Mouse (Mus musculus): Measurements from ENCODE around the gene Nlrp6. TPM values are rescaled to one million over a fixed set of nuclear protein-coding genes. Genes with fewer than 3 reads are reported as not detected.

Nlrp6 gene
- polyA plus RNA-seq, 1 experiment from 2014 or later = 1.3 TPM

DNA sequence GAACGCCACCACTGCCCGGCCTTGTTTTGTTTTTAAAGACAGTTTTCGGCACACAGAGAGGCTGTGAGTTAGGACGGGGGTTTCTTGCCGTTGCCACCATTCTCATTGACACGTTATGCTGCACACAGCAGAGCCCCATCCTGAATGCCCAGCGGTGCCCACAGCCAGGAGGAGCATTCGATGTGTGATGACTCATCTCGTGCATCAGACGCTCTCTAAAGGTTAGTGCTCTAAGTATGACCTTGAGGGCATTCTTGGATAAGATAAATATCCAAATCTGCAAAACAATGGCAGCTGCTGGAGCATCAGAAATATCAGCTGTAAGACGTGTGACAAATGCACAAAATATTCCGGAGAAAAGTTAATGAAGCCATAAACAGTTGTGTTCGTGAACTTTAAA is 13.6 kb upstream of the Nlrp6 start:
- Histone ChIP-seq H3K36me3 (ENCODE audit: control insufficient read depth, insufficient read depth, low read length) (no peaks in the 10 kb centered on the region), H3K27me3 (replicated peaks; ENCODE audit: control insufficient read depth, insufficient read depth, low read length) (no peaks in the 10 kb centered on the region), H3K4me1 (replicated peaks; ENCODE audit: control insufficient read depth, insufficient read depth, low read length) (peaks cover 6% of the 10 kb centered on the region), H3K27ac (ENCODE audit: low read depth, low read length) (no peak overlapping the region; the same call in 1 of the 2 replicates), H3K4me3 (ENCODE audit: low read depth, low read length) (no peak overlapping the region), H3K9me3 (ENCODE audit: control insufficient read depth, low read length) (no peaks in the 10 kb centered on the region), H3K9ac (ENCODE audit: low read depth, low read length) (no peak overlapping the region), H3K4me2 (no peak overlapping the region)
- ATAC-seq (replicated peaks; ENCODE audit: low FRiP score) (no peak), DNase-seq (ENCODE audit: low spot score) (no peak)
- 76% methylated on average over 13 of the region's 13 CpGs for WGBS

- peak overlapping the region; percentile 14 for H3K27ac ChIP-seq (ENCODE audit: low read depth, low read length)
- H3K4me2 ChIP-seq = no peak overlapping the region
- no peaks in the 10 kb centered on the region for H3K36me3 ChIP-seq (ENCODE audit: control insufficient read depth, insufficient read depth, low read length)
- DNase-seq (ENCODE audit: low spot score) (no peak), ATAC-seq (replicated peaks; ENCODE audit: low FRiP score) (no peak)
- H3K9ac ChIP-seq (ENCODE audit: low read depth, low read length) = no peak overlapping the region
- H3K27me3 ChIP-seq (replicated peaks; ENCODE audit: control insufficient read depth, insufficient read depth, low read length) = no peaks in the 10 kb centered on the region
- H3K9me3 ChIP-seq (ENCODE audit: control insufficient read depth, low read length) = no peaks in the 10 kb centered on the region
- WGBS = 71% methylated on average over 7 of the region's 7 CpGs
- H3K4me1 ChIP-seq (replicated peaks; ENCODE audit: control insufficient read depth, insufficient read depth, low read length) = peaks cover 6% of the 10 kb centered on the region
- no peak overlapping the region for H3K4me3 ChIP-seq (ENCODE audit: low read depth, low read length)
Measured at GRCm38 (mm10) chr7:140907697-140908096, 13.0 kb upstream of the Nlrp6 start.

GRCm38 (mm10) chr7:140908181-140908580 is 12.5 kb upstream of the Nlrp6 start:
- peak overlapping the region; percentile 14; the same call in 1 of the 2 replicates for H3K27ac ChIP-seq (ENCODE audit: low read depth, low read length)
- H3K27me3 ChIP-seq (replicated peaks; ENCODE audit: control insufficient read depth, insufficient read depth, low read length) = no peaks in the 10 kb centered on the region
- no peaks in the 10 kb centered on the region for H3K9me3 ChIP-seq (ENCODE audit: control insufficient read depth, low read length)
- DNase-seq (ENCODE audit: low spot score) (no peak), ATAC-seq (replicated peaks; ENCODE audit: low FRiP score) (no peak)
- no peaks in the 10 kb centered on the region for H3K36me3 ChIP-seq (ENCODE audit: control insufficient read depth, insufficient read depth, low read length)
- no peak overlapping the region for H3K4me3 ChIP-seq (ENCODE audit: low read depth, low read length)
- no peak overlapping the region for H3K9ac ChIP-seq (ENCODE audit: low read depth, low read length)
- peaks cover 6% of the 10 kb centered on the region for H3K4me1 ChIP-seq (replicated peaks; ENCODE audit: control insufficient read depth, insufficient read depth, low read length)
- peak overlapping the region; percentile 76 for H3K4me2 ChIP-seq
- WGBS = 40% methylated on average over 7 of the region's 7 CpGs

DNA sequence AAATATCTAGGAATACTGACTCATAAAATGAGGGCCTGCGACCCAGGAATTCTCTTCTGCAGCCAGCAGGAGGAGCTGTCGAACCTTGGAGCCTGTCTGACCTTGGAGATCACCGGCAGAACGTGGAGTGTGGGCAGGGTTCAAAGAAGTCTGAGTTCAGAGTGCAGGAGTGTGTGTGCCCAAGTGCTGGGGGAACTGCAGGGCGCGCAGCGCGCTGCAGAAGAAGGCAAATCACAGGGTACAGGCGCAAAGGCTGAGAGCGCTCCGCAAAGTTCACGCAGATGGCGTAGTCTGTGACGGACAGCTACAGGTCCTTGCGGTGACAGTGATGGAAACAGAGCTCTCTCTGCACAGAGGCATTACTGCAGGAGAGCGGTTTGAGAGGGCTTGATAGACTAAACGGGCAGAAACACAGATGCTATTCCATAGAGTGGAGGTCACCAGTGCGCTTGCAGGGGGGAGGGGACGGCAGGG is 12.0 kb upstream of the Nlrp6 start:
- no peaks in the 10 kb centered on the region for H3K27me3 ChIP-seq (replicated peaks; ENCODE audit: control insufficient read depth, insufficient read depth, low read length)
- peak overlapping the region; percentile 39 for H3K4me3 ChIP-seq (ENCODE audit: low read depth, low read length)
- H3K27ac ChIP-seq (ENCODE audit: low read depth, low read length) = peak overlapping the region; percentile 14
- H3K4me1 ChIP-seq (replicated peaks; ENCODE audit: control insufficient read depth, insufficient read depth, low read length) = peaks cover 6% of the 10 kb centered on the region
- no peaks in the 10 kb centered on the region for H3K36me3 ChIP-seq (ENCODE audit: control insufficient read depth, insufficient read depth, low read length)
- peak; percentile 68 for ATAC-seq (replicated peaks; ENCODE audit: low FRiP score)
- 2% methylated on average over 19 of the region's 19 CpGs for WGBS
- H3K9me3 ChIP-seq (ENCODE audit: control insufficient read depth, low read length) = no peaks in the 10 kb centered on the region
- peak overlapping the region; percentile 76 for H3K4me2 ChIP-seq
- peak; percentile 70 for DNase-seq (ENCODE audit: low spot score)
- H3K9ac ChIP-seq (ENCODE audit: low read depth, low read length) = no peak overlapping the region

DNA sequence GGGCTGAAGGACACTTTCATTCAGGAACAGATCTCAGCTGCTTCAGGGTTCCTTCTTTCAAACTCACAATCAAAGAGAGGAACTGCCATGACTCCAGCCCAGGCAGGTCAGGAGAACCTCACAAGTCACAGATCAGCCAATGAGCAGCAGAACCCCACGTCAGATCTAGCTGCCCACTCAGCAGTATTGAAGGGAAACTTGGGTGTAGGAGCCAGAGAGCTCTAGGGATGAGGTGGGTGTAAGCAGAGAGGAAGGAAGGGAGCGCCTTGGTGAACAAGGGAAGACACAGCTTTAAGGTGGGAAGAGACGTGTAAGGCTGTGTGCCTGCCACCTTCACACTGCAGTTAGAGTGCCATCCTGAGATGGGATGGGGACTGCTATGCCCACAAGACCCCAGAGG is 8.4 kb upstream of the Nlrp6 start:
- no peaks in the 10 kb centered on the region for H3K9me3 ChIP-seq (ENCODE audit: control insufficient read depth, low read length)
- no peak overlapping the region for H3K4me2 ChIP-seq
- H3K27ac ChIP-seq (ENCODE audit: low read depth, low read length) = no peak overlapping the region
- ATAC-seq (replicated peaks; ENCODE audit: low FRiP score) (no peak), DNase-seq (ENCODE audit: low spot score) (no peak)
- H3K36me3 ChIP-seq (ENCODE audit: control insufficient read depth, insufficient read depth, low read length) = no peaks in the 10 kb centered on the region
- H3K4me3 ChIP-seq (ENCODE audit: low read depth, low read length) = no peak overlapping the region
- H3K9ac ChIP-seq (ENCODE audit: low read depth, low read length) = no peak overlapping the region
- 61% methylated on average over 3 of the region's 3 CpGs for WGBS
- H3K27me3 ChIP-seq (replicated peaks; ENCODE audit: control insufficient read depth, insufficient read depth, low read length) = no peaks in the 10 kb centered on the region
- H3K4me1 ChIP-seq (replicated peaks; ENCODE audit: control insufficient read depth, insufficient read depth, low read length) = peaks cover 6% of the 10 kb centered on the region

DNA sequence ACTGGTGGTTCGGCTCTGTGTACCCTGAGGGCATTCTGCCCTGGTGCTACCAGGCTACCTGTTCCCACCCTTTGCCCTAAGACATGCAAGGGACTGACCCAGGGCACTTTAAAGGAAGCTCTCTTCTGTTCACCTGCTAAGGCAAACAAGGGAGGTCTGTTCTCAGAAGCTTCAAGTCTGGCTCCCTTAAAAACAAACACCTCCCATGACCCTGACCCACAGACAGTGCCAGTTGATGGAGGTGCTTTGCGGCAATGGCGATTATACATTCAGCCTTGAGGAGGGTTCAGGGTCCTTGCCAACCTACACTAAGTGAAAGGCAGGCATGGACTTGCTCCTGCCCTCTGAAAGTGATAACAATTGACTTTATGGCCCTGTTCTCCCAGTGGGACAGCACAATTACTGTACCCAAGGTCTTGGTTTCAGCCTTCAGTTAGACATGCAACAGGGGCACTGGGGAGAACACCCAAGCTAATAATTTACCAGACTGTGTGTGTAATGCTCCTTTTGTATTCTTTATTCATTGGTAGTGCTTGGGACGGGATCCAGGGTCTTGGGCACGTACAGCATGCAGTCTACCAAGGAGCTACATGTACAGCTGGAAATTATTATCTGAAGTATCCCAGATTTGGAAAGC is 7.7 kb upstream of the Nlrp6 start:
- H3K27me3 ChIP-seq (replicated peaks; ENCODE audit: control insufficient read depth, insufficient read depth, low read length) = no peaks in the 10 kb centered on the region
- H3K4me2 ChIP-seq = no peak overlapping the region
- no peak overlapping the region for H3K9ac ChIP-seq (ENCODE audit: low read depth, low read length)
- H3K36me3 ChIP-seq (ENCODE audit: control insufficient read depth, insufficient read depth, low read length) = no peaks in the 10 kb centered on the region
- peaks cover 6% of the 10 kb centered on the region for H3K4me1 ChIP-seq (replicated peaks; ENCODE audit: control insufficient read depth, insufficient read depth, low read length)
- no peak overlapping the region for H3K4me3 ChIP-seq (ENCODE audit: low read depth, low read length)
- ATAC-seq (replicated peaks; ENCODE audit: low FRiP score) = no peak
- peak overlapping the region; percentile 54 for H3K27ac ChIP-seq (ENCODE audit: low read depth, low read length)
- no peak for DNase-seq (ENCODE audit: low spot score)
- 78% methylated on average over 5 of the region's 5 CpGs for WGBS
- no peaks in the 10 kb centered on the region for H3K9me3 ChIP-seq (ENCODE audit: control insufficient read depth, low read length)

GRCm38 (mm10) chr7:140914031-140914690 is 6.5 kb upstream of the Nlrp6 start:
- ATAC-seq (replicated peaks; ENCODE audit: low FRiP score) (no peak), DNase-seq (ENCODE audit: low spot score) (no peak)
- Histone ChIP-seq H3K4me3 (ENCODE audit: low read depth, low read length) (no peak overlapping the region), H3K27me3 (replicated peaks; ENCODE audit: control insufficient read depth, insufficient read depth, low read length) (no peaks in the 10 kb centered on the region), H3K36me3 (ENCODE audit: control insufficient read depth, insufficient read depth, low read length) (no peaks in the 10 kb centered on the region), H3K4me1 (replicated peaks; ENCODE audit: control insufficient read depth, insufficient read depth, low read length) (0 out of 2 replicates have a peak, but pooled peaks cover 3% of the 10 kb centered on the region), H3K27ac (ENCODE audit: low read depth, low read length) (no peak overlapping the region), H3K9ac (ENCODE audit: low read depth, low read length) (no peak overlapping the region), H3K9me3 (ENCODE audit: control insufficient read depth, low read length) (no peaks in the 10 kb centered on the region), H3K4me2 (no peak overlapping the region)
- 75% methylated on average over 8 of the region's 8 CpGs for WGBS

DNA sequence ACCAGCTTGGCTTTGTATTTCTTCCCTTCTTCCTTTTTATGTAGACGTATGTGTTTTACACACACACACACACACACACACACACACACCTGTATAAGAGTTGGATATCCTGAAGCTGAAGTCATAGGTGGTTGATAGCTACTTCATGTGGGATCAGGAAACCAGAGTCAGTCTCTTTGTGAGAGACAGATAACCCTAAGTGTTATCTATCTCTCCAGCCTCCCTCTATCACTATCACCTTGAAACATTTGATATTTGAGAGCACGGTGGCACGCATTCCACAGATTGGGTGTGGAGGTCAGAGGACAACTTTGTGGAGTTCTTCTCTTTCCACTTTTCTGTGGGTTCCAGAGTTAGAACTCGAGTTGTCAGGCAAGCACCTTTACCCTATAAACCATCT is 791 bp upstream of the Nlrp6 start:
- DNase-seq (ENCODE audit: low spot score) (no peak), ATAC-seq (replicated peaks; ENCODE audit: low FRiP score) (no peak)
- WGBS = 37% methylated on average over 4 of the region's 4 CpGs
- Histone ChIP-seq H3K27ac (ENCODE audit: low read depth, low read length) (no peak overlapping the region), H3K4me1 (replicated peaks; ENCODE audit: control insufficient read depth, insufficient read depth, low read length) (peaks cover 9% of the 10 kb centered on the region; the same call in 1 of the 2 replicates), H3K36me3 (ENCODE audit: control insufficient read depth, insufficient read depth, low read length) (no peaks in the 10 kb centered on the region), H3K4me2 (no peak overlapping the region), H3K9me3 (ENCODE audit: control insufficient read depth, low read length) (no peaks in the 10 kb centered on the region), H3K9ac (ENCODE audit: low read depth, low read length) (no peak overlapping the region), H3K4me3 (ENCODE audit: low read depth, low read length) (no peak overlapping the region), H3K27me3 (replicated peaks; ENCODE audit: control insufficient read depth, insufficient read depth, low read length) (peaks cover 49% of the 10 kb centered on the region)

Measured in liver, embryonic 11.5 days (tissue).